Mouse (Mus musculus): Measurements from ENCODE around the gene Olig1. TPM values are rescaled to one million over a fixed set of nuclear protein-coding genes. Genes with fewer than 3 reads are reported as not detected.

Gene Olig1
- 100 to 1,000 TPM; 159 to 174 TPM for total RNA-seq (2021)
- long read RNA-seq, transcript Olig1-201 (1 exons, 2,162 nt): major isoform, 129 of 129 reads
- long read RNA-seq, partial matches to known transcripts: 0 of 129 reads
- long read RNA-seq, other reads (novel, unspliced or antisense): 0 of 129 reads

DNA sequence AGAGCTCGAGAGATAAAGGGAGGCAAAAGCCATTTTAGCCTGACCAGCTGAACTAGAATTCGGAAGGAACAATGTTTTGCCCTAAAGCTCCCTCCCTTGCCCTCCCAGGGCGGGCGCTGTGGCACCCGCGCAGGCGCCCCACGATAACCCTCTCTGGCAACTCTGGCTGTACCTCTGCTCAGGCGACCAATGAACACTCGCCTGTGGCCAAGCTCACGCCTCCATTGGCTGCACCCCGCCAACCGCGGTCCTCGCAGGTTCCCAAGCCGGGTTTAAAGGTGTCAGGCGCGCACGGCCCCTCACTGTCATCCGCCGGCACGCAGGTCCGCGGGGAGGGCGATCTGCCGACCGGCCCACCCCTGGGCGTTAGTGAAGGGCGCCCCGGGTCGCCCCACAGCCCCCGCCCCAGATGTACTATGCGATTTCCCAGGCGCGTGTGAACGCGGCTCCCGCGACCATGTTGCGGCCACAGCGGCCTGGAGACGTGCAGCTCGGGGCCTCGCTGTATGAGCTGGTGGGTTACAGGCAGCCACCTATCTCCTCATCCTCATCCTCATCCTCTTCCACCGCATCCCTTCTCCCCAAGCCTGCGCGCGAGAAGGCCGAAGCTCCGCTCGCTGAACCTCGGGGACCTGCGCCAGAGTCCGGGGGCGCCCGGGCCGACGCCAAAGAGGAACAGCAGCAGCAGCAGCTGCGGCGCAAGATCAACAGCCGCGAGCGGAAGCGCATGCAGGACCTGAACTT is at the start of gene Olig1:
Gene Olig1 (plus strand): TSS at position 305 of the 744 bp plus-strand sequence.
- peak; percentile 65 to 75 for DNase-seq (ENCODE audit: low spot score in 2 of 2)

- DNase-seq (ENCODE audit: low spot score in 2 of 2): peak in 1 of 2 experiments; percentile 59
These were observed 47.4 kb upstream of the Olig1 start for GRCm38 (mm10) chr16:91222171-91222642.

DNA sequence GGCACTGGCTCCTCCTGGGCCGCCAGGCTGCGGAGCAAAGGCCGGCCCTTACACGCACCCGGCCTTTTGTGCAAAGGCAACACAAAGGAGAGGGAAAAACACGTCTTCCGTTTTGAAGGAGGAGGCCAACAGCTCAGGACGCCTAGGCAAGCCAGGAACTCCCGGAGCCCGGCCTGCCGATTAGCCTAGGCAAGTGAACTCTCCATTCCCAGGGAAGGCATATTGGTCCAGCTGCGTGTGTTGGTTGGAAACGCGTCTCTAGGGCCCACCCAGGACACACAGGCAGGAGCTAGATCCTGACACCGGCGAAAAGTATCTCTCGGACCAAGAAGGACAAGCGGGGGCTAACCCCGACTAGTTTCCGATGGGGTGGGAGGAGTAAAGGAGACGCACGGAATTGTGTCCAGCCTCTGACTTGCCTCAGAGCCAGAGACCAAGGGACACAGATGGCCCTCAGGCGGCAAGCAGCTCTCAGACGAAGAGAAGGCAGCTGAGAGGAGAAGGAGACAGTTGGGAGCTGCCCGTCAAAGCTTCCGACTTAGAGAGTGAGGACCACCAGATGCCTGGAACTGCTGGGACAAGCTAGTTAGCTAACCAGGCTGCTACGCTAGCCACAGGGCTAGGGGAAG is 46.8 kb upstream of the Olig1 start:
- DNase-seq (ENCODE audit: low spot score in 2 of 2): peak in 1 of 2 experiments; percentile 40

GRCm38 (mm10) chr16:91223327-91224067 is 46.1 kb upstream of the Olig1 start:
- peak in 1 of 2 experiments; percentile 19 for DNase-seq (ENCODE audit: low spot score in 2 of 2)

GRCm38 (mm10) chr16:91224068-91224402 is 45.5 kb upstream of the Olig1 start:
- no peak for DNase-seq (ENCODE audit: low spot score in 2 of 2)

DNA sequence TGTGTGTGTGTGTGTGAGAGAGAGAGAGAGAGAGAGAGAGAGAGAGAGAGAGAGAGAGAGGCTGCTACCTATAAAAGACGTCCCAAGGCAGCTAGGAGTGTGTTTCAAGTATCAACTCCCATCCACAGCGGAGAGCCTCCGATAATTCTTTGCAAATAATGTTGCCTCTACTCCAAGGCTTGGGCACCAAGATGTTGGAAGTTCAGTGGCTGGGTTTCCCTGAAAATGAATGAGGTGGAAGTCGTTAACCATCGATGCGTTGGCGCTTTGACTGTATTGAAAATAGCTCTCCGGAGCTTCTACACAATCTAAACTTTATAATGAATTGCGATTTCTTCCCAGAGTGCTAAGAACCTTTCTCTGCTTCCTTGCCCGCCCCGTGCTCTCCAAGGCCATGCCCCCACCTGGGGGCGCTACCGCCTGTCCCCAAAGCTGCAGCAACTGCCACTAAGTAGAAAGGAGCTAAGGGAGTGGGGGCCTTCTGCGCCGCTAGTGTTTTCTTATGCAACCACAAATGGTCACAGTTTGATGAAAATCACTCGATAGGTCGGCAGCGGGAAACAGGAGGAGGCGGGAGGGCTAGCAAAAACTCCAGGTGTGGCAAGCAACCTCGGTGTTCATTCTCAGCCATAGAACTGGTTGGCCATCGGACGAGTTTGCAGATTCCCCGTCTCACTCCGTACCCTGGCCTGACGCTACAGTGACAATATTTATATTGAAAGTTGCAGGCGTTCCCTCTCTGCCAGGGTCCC is 44.9 kb upstream of the Olig1 start:
- peak; percentile 52 to 71 for DNase-seq (ENCODE audit: low spot score in 2 of 2)

DNA sequence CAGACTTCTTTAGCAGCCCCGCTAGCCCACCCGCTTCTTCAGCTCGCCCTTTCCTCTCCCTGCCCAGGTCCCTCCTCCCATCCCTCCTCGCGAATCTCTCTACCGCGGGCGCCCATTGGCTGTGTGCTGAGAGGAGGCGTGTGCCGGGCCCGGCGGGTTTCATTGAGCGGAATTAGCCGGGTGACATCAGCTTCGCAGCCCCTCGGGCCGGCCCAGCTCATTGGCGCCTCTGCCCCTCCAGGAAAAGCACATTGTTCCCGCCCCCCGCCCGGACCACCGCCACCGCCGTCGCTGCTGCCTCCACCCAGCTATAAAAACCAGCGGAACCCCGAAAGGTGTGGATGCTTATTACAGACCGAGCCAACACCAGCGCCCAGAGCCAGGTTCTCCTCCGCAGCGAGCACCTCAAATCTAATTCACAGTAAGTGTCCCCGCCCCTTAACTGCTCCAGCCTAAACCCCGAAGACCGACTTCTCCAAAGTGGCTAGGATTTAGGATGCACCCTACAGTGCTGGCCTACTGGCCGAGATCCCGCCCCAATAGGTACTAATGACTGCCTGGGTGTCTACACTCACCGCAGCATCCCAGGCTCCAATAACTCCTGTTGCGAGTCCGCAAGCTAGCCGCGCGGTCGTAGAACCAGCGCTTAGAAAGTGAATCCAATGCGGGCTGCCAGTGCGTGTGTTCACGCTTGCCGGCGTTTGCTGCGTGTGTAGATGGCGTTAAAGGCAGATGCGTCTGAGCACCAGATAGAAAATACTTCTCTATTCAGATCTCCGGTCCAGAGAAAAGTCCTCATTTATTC is 44.1 kb upstream of the Olig1 start, which contains the start of gene Olig2:
Gene Olig2 (plus strand): TSS at position 225 of the 805 bp plus-strand sequence.
- peak; percentile 53 to 75 for DNase-seq (ENCODE audit: low spot score in 2 of 2)

DNA sequence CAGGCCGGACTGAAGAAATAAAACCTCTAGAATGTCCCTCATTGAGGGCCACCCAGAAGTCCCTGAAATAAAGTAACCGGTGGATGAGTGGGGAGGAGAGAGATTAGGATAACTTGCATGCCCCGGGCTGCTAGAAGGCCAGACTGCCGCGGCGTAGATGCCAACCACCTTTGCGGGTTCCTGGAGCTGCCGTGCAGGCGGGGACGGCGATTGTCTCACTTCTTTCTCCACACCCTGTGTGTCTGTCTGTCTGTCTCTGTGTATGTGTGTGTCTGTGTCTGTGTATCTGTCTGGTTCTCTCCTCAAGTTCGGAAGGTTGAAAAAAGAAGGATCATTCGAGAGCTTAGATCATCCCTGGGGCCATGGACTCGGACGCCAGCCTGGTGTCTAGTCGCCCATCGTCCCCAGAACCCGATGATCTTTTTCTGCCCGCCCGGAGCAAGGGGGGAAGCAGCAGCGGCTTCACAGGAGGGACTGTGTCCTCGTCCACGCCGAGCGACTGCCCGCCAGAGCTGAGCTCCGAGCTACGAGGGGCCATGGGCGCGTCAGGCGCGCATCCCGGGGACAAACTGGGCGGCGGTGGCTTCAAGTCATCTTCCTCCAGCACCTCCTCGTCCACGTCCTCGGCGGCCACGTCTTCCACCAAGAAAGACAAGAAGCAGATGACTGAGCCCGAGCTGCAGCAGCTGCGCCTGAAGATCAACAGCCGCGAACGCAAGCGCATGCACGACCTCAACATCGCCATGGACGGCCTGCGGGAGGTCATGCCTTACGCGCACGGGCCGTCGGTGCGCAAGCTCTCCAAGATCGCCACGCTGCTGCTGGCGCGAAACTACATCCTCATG is 43.3 kb upstream of the Olig1 start:
- DNase-seq (ENCODE audit: low spot score in 2 of 2): peak in 1 of 2 experiments; percentile 31

GRCm38 (mm10) chr16:91226883-91227759 is 42.5 kb upstream of the Olig1 start:
- peak; percentile 19 to 41 for DNase-seq (ENCODE audit: low spot score in 2 of 2)

- DNase-seq (ENCODE audit: low spot score in 2 of 2): peak in 1 of 2 experiments; percentile 26
These were observed 41.9 kb upstream of the Olig1 start for GRCm38 (mm10) chr16:91227760-91228043.

GRCm38 (mm10) chr16:91228238-91229071 is 41.1 kb upstream of the Olig1 start:
- peak in 1 of 2 experiments; percentile 19 for DNase-seq (ENCODE audit: low spot score in 2 of 2)

DNA sequence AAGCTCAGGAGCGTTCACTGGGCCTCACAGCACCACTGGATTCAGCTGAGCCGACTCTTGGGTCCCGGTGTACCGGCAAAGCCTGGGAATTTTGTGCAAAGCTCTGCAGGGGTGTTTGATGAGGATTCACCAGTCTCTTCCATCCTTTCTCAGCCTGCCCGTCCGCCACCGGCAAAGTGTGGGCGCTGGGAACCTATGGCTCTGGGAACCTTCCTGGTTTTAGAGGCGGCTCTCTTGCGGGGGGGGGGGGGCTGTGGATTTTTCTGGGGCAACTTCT is 40.6 kb upstream of the Olig1 start:
- DNase-seq (ENCODE audit: low spot score in 2 of 2): peak in 1 of 2 experiments; percentile 29

DNA sequence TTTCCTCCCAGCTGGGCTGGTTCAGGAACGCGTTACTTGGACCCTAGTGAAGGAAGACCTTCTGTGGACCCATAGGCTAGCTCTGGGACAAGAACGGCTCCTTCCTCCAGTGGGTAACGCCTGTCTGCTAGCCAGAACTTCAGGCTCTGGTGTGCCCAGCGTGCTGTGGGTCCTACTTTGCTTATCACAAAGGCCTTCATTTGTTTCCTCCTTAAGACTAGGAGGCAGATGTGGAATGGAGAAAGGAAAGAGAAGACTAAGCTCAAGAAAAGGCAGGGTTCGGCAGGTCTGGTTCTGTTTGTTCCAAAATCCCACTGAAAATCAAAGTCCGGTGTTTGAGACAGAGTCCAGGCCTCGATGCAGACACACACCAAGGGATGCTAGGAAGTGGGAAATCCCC is 39.9 kb upstream of the Olig1 start:
- no peak for DNase-seq (ENCODE audit: low spot score in 2 of 2)

DNA sequence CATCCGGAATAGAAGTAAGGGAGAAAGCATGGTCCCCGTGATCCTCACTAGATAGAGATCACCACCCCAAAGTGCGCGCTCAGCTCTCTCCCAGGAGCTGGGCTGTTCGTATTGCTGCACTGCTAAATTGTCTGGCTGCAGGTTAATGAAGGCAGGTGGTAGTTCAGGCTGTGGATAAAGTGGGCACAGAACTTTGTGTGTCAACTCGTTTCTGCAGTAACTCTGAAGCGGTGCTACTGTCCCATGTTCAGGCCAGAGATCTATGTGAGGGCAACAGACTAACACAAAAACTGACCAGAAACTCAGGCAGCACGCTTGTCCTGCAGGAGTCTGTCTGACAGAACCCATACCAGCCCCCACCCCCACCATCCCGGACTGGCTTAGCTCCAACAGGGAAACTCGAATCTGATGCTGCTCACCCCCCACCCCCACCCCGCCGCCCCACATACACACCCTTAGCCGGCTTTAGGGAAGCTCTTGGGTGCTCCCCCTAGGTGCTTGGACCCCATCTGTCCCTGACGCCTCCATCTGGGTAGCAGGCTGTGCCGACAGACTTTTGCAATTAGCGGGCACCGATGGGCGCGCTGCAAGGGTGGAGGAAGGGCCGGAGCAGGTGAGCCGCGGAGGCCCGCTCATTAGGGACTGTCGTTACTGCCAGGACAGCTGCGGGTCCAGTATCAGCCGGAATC is 37.6 kb upstream of the Olig1 start:
- peak; percentile 24 to 46 for DNase-seq (ENCODE audit: low spot score in 2 of 2)

DNA sequence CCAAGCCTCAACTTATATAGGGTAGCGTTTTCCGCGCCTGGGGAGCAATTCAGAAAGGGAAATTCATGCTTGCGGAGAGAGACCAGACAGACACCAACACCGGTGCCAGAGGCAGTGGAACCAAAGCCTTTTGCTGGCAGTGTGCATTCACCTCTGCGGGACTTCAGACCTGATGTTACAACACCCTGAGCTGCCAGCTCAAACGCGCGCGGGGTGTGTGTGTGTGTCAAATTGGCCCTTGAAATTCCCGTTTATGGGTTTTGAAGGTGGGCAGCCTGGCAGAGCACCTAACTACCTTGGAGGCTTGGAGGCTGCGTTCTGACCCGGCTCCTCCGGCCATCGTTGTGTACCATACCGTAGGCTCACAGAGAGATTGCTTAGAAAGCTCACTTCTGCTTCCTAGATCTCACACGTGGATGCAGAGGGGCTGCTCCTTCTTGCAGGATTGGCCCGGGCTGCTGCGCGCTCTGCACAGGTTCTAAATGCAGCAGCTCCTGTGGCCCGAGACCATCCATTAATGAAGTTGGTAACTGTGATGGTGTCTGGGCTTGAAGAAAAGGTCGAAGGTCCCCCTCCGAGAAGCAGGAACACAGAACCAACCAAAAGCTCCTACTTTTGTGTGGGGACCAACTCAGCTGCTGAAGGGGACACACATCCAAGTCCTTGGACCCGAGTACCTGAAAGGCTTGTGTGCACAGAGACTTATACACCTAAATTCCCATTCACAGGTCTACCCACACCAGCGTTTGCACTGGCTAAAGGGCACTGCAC is 36.9 kb upstream of the Olig1 start:
- no peak for DNase-seq (ENCODE audit: low spot score in 2 of 2)

GRCm38 (mm10) chr16:91233241-91233944 is 36.2 kb upstream of the Olig1 start:
- DNase-seq (ENCODE audit: low spot score in 2 of 2): peak; percentile 25 to 34
